Mouse (Mus musculus) heart, adult 2 months (tissue): ENCODE results near the gene Ypel2.

Source experiments
- EP300 ChIP-seq: fragments of 200-500 bp; IDR thresholded peaks from 2 replicates; pipeline ENCODE4 v1.6.1; 2011; ENCODE audit warnings: low read depth, low read length, control low read depth; ENCODE audit not compliant: insufficient read depth
- POLR2A ChIP-seq: fragments of 200-500 bp; IDR thresholded peaks from 2 replicates; pipeline ENCODE4 v1.6.1; 2011; ENCODE audit warnings: mild to moderate bottlenecking, low read depth, low read length, control low read depth; ENCODE audit not compliant: insufficient read depth

DNA sequence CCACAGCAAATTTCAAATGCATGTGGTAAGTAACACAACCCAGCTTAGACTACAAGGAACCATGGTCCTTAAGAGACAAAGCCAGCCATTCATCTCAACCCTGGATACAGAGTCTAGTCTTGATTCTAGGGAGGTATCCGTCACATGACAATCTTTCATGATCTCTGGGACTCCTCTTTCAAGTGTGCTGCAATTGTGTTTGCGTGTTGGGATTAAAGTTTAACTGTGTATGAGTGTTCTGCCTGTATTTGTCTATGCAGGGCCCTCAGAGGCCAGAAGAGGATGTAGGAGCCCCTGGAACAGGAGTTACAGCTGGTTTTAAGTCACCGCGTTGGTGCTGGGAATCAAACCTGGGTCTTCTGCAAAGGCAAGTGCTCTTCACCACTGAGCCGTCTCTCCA lies 16.3 kb downstream of the Ypel2 start:
- no peak for TF ChIP-seq POLR2A
- TF ChIP-seq EP300, result no peak
